Comparison of ENCODE assay signal across 28 mouse cellular contexts in genomic region chr17:55416519-55416918, GRCm38 (mm10). TPM values are rescaled to one million over a fixed set of nuclear protein-coding genes. Genes with fewer than 3 reads are reported as not detected.
"Had no signal": no experiment of that assay in that cellular context is flagged by ENCODE, and none has a peak within 500 bp of the region (broad histone marks: within the 10 kb centered on the region; RNA-seq: fewer than 3 reads in every experiment).

No protein-coding gene starts in this region.

- H3K27me3 ChIP-seq: heart, embryonic 12.5 days; hindbrain, embryonic 13.5 days; hindbrain, embryonic 15.5 days; kidney, embryonic 15.5 days; limb, embryonic 12.5 days; liver, embryonic 13.5 days had no signal

- H3K9me3 ChIP-seq: heart, embryonic 10.5 days; heart, embryonic 12.5 days; hindbrain, embryonic 13.5 days; hindbrain, embryonic 15.5 days; kidney, embryonic 15.5 days; limb, embryonic 10.5 days; limb, embryonic 12.5 days; liver, embryonic 13.5 days had no signal

- H3K4me1 ChIP-seq: heart, embryonic 10.5 days; heart, embryonic 12.5 days; hindbrain, embryonic 13.5 days; hindbrain, embryonic 15.5 days; kidney, embryonic 15.5 days; limb, embryonic 10.5 days; limb, embryonic 12.5 days; liver, embryonic 13.5 days had no signal

- H3K4me2 ChIP-seq: heart, embryonic 12.5 days; hindbrain, embryonic 13.5 days; hindbrain, embryonic 15.5 days; kidney, embryonic 15.5 days; limb, embryonic 12.5 days; liver, embryonic 11.5 days; liver, embryonic 13.5 days had no signal

- H3K36me3 ChIP-seq: heart, embryonic 10.5 days; heart, embryonic 12.5 days; hindbrain, embryonic 13.5 days; hindbrain, embryonic 15.5 days; kidney, embryonic 15.5 days; limb, embryonic 10.5 days; limb, embryonic 12.5 days; liver, embryonic 13.5 days had no signal

- H3K4me3 ChIP-seq: gastrocnemius, adult 2 months; heart, embryonic 10.5 days; heart, embryonic 12.5 days; hindbrain, embryonic 13.5 days; hindbrain, embryonic 15.5 days; kidney, embryonic 15.5 days; left cerebral cortex, adult 2 months; limb, embryonic 10.5 days; limb, embryonic 12.5 days; liver, embryonic 13.5 days had no signal

- DNase-seq: gastrocnemius, adult 2 months; gastrocnemius, postnatal 10 days; gastrocnemius, postnatal 25 days; heart, adult 18-20 months; heart, postnatal 14 days; heart, postnatal 36 days; kidney, adult 11 months; kidney, adult 2 months; kidney, adult 9 months; kidney, postnatal 14 days; kidney, postnatal 36 days; liver; liver, embryonic 13.5 days had no signal

- ATAC-seq: hindbrain, postnatal 0 days; intestine, embryonic 16.5 days had no signal

- H3K27ac ChIP-seq: gastrocnemius, adult 2 months; heart, embryonic 10.5 days; hindbrain, embryonic 13.5 days; hindbrain, embryonic 15.5 days; hindbrain, postnatal 0 days; kidney, embryonic 15.5 days; kidney, postnatal 0 days; left cerebral cortex, adult 2 months; limb, embryonic 10.5 days; limb, embryonic 12.5 days; liver, embryonic 13.5 days had no signal

- H3K9ac ChIP-seq: heart, embryonic 12.5 days; hindbrain, embryonic 13.5 days; hindbrain, embryonic 15.5 days; kidney, embryonic 15.5 days; limb, embryonic 12.5 days; liver, embryonic 13.5 days had no signal

RNA-seq across cellular contexts. Expression of gene St6gal2, which starts 28.7 kb away (rescaled TPM):
- total RNA-seq: gastrocnemius, adult 2 months; gastrocnemius, postnatal 25 days; granulocyte monocyte progenitor cell, adult 5-6 weeks; heart, adult 18-20 months; heart, adult 8-10 months; heart, postnatal 14 days; heart, postnatal 36 days; hematopoietic stem cell, adult 5-6 weeks had no signal
- polyA plus RNA-seq: kidney, adult 2 months had no signal
